In the genomic region with DNA sequence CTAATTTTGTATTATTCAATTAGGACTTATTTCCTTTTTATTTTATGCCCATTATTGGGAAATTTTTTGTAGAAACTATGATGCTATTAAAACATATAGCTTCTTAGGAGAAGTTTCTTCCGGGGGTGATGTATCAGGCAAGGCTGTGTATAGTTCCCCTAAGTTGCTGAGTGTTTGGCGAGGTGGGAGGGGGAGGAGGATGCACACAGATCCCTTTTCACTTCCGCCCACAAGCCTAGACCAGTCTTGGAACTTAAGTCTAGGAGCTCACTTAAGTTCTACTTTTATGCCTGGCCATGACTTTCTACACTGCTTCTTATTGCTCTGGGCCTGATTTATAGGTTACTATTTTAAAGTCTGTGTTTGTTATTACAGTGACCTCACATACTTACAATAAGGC, we compare ENCODE assay signal across 24 mouse cellular contexts. TPM values are rescaled to one million over a fixed set of nuclear protein-coding genes. Genes with fewer than 3 reads are reported as not detected.
A peak's percentile ranks its signal among the peaks of the same experiment; 100 is the strongest.
DNase-seq lines count a peak whose midpoint lies in the region; ATAC-seq and TF ChIP-seq lines count a peak whose summit lies in the region.
"Had no signal": no experiment of that assay in that cellular context is flagged by ENCODE, and none has a peak within 500 bp of the region (broad histone marks: within the 10 kb centered on the region; RNA-seq: fewer than 3 reads in every experiment).

No protein-coding gene starts in this region.

- TF ChIP-seq EP300 in heart, adult 2 months (IDR thresholded peaks at IDR 0.05; ENCODE audit: insufficient read depth, low read depth, low read length) = no peak

- H3K79me2 ChIP-seq in liver, adult 2 months (ENCODE audit: control insufficient read depth, insufficient read depth, low read length) = no peaks in the 10 kb centered on the region
- H3K79me2 ChIP-seq in heart, adult 2 months (replicated peaks; ENCODE audit: control insufficient read depth, insufficient read depth, low read length) = no peaks in the 10 kb centered on the region

- H3K27ac ChIP-seq in liver, adult 2 months (replicated peaks; ENCODE audit: insufficient read depth, low read depth, low read length) = no peak overlapping the region
- H3K27ac ChIP-seq in liver, embryonic 11.5 days (ENCODE audit: low read depth, low read length) = no peak overlapping the region
- no peak overlapping the region for H3K27ac ChIP-seq in heart, adult 2 months
- no peak overlapping the region for H3K27ac ChIP-seq in cerebellum, adult 2 months (ENCODE audit: insufficient read depth, low read length)
- H3K27ac ChIP-seq: embryonic facial prominence, embryonic 12.5 days; embryonic facial prominence, embryonic 15.5 days; heart, embryonic 13.5 days; hindbrain, embryonic 12.5 days; hindbrain, embryonic 15.5 days had no signal

- H3K36me3 ChIP-seq in liver, adult 2 months (ENCODE audit: control insufficient read depth, insufficient read depth, low read length) = no peaks in the 10 kb centered on the region
- no peaks in the 10 kb centered on the region for H3K36me3 ChIP-seq in liver, embryonic 11.5 days (ENCODE audit: control insufficient read depth, insufficient read depth, low read length)
- no peaks in the 10 kb centered on the region for H3K36me3 ChIP-seq in heart, adult 2 months (ENCODE audit: control insufficient read depth, insufficient read depth, low read length)
- H3K36me3 ChIP-seq: embryonic facial prominence, embryonic 12.5 days; embryonic facial prominence, embryonic 15.5 days; heart, embryonic 13.5 days; hindbrain, embryonic 12.5 days; hindbrain, embryonic 15.5 days had no signal

- H3K4me2 ChIP-seq in liver, embryonic 11.5 days = no peak overlapping the region
- H3K4me2 ChIP-seq: embryonic facial prominence, embryonic 12.5 days; embryonic facial prominence, embryonic 15.5 days; heart, embryonic 13.5 days; hindbrain, embryonic 12.5 days; hindbrain, embryonic 15.5 days had no signal

- no peak for ATAC-seq in liver, embryonic 11.5 days (replicated peaks; ENCODE audit: low FRiP score)
- ATAC-seq in granulocyte monocyte progenitor cell, adult 5-6 weeks (replicated peaks; ENCODE audit: poor library complexity, severe bottlenecking) = peak; percentile 99
- peak; percentile 96 for ATAC-seq in megakaryocyte progenitor cell, adult 5-6 weeks (replicated peaks; ENCODE audit: poor library complexity)
- ATAC-seq: CD4-positive, CD25-positive, alpha-beta regulatory T cell, adult 4 months; forebrain, embryonic 14.5 days; forebrain, postnatal 0 days had no signal

- TF ChIP-seq POLR2A in liver, adult 2 months (IDR thresholded peaks at IDR 0.05; ENCODE audit: extremely low read depth, insufficient read depth, low read length) = no peak
- TF ChIP-seq POLR2A in heart, adult 2 months (IDR thresholded peaks at IDR 0.05; ENCODE audit: insufficient read depth, low read depth, low read length) = no peak
- no peak for TF ChIP-seq POLR2A in cerebellum, adult 2 months (IDR thresholded peaks at IDR 0.05; ENCODE audit: borderline replicate concordance, insufficient read depth, low read length)

- H3K4me1 ChIP-seq in liver, adult 2 months (ENCODE audit: control insufficient read depth, insufficient read depth, low read length) = no peaks in the 10 kb centered on the region
- H3K4me1 ChIP-seq in liver, embryonic 11.5 days (replicated peaks; ENCODE audit: control insufficient read depth, insufficient read depth, low read length) = no peaks in the 10 kb centered on the region; the same call in 1 of the 2 replicates
- no peaks in the 10 kb centered on the region for H3K4me1 ChIP-seq in heart, adult 2 months (ENCODE audit: control insufficient read depth, insufficient read depth, low read length)
- H3K4me1 ChIP-seq in cerebellum, adult 2 months (ENCODE audit: control insufficient read depth, insufficient read depth, low read length) = no peaks in the 10 kb centered on the region
- H3K4me1 ChIP-seq: embryonic facial prominence, embryonic 12.5 days; embryonic facial prominence, embryonic 15.5 days; heart, embryonic 13.5 days; hindbrain, embryonic 12.5 days; hindbrain, embryonic 15.5 days had no signal

- 89% methylated on average over 3 of the region's 3 CpGs for WGBS in liver, adult 2 months
- WGBS in liver, embryonic 11.5 days = 60% methylated on average over 3 of the region's 3 CpGs
- WGBS in heart, adult 2 months = 75% methylated on average over 3 of the region's 3 CpGs
- 90% methylated on average over 3 of the region's 3 CpGs for WGBS in cerebellum, adult 2 months

- TF ChIP-seq CTCF in liver, adult 2 months (IDR thresholded peaks at IDR 0.05; ENCODE audit: low read depth, low read length) = no peak
- no peak for TF ChIP-seq CTCF in heart, adult 2 months (IDR thresholded peaks at IDR 0.05)
- TF ChIP-seq CTCF in cerebellum, adult 2 months (IDR thresholded peaks at IDR 0.05; ENCODE audit: borderline replicate concordance, insufficient read depth, low read depth, low read length) = no peak

- intact Hi-C loops in heart, adult 2 months (cut with DNase I) = no loop called here

- H3K9ac ChIP-seq in liver, adult 2 months (ENCODE audit: low read depth, low read length) = no peak overlapping the region
- no peak overlapping the region for H3K9ac ChIP-seq in liver, embryonic 11.5 days (ENCODE audit: low read depth, low read length)
- no peak overlapping the region for H3K9ac ChIP-seq in heart, adult 2 months (ENCODE audit: low read depth, low read length)
- H3K9ac ChIP-seq: embryonic facial prominence, embryonic 12.5 days; embryonic facial prominence, embryonic 15.5 days; forebrain, postnatal 0 days; heart, embryonic 13.5 days; hindbrain, embryonic 12.5 days; hindbrain, embryonic 15.5 days had no signal

- peak; percentile 19 for DNase-seq in liver, adult 2 months (ENCODE audit: extremely low read depth, low read depth, low spot score)
- no peak for DNase-seq in liver, embryonic 11.5 days (ENCODE audit: low spot score)
- peak; percentile 4 for DNase-seq in telencephalon, adult 2 months (ENCODE audit: low read depth, low spot score)
- no peak for DNase-seq in heart, adult 2 months
- no peak for DNase-seq in gastrocnemius, adult 8-10 months (ENCODE audit: low spot score in 2 of 2)
- DNase-seq in cerebellum, adult 2 months = no peak
- DNase-seq: adrenal gland, adult 2 months; adrenal gland, postnatal 14 days; cerebellum, adult 11-12 months; cerebellum, adult 9-10 months; cerebellum, postnatal 14 days; forebrain, postnatal 0 days; gastrocnemius, postnatal 25 days; heart, postnatal 14 days; heart, postnatal 4 days had no signal

- no peaks in the 10 kb centered on the region for H3K27me3 ChIP-seq in liver, adult 2 months (ENCODE audit: control insufficient read depth, insufficient read depth, low read length)
- no peaks in the 10 kb centered on the region for H3K27me3 ChIP-seq in liver, embryonic 11.5 days (replicated peaks; ENCODE audit: control insufficient read depth, insufficient read depth, low read length)
- no peaks in the 10 kb centered on the region for H3K27me3 ChIP-seq in heart, adult 2 months (ENCODE audit: control insufficient read depth, insufficient read depth, low read length)
- H3K27me3 ChIP-seq in cerebellum, adult 2 months (ENCODE audit: control insufficient read depth, insufficient read depth, low read length) = no peaks in the 10 kb centered on the region
- H3K27me3 ChIP-seq: embryonic facial prominence, embryonic 12.5 days; embryonic facial prominence, embryonic 15.5 days; heart, embryonic 13.5 days; hindbrain, embryonic 12.5 days; hindbrain, embryonic 15.5 days had no signal

- no peaks in the 10 kb centered on the region for H3K9me3 ChIP-seq in liver, embryonic 11.5 days (ENCODE audit: control insufficient read depth, low read length)
- H3K9me3 ChIP-seq: embryonic facial prominence, embryonic 15.5 days; hindbrain, embryonic 12.5 days; hindbrain, embryonic 15.5 days had no signal

- H3K4me3 ChIP-seq in liver, adult 2 months (ENCODE audit: insufficient read depth, low read depth, low read length) = no peak overlapping the region
- no peak overlapping the region for H3K4me3 ChIP-seq in liver, embryonic 11.5 days (ENCODE audit: low read depth, low read length)
- H3K4me3 ChIP-seq in heart, adult 2 months = no peak overlapping the region
- H3K4me3 ChIP-seq in cerebellum, adult 2 months (replicated peaks; ENCODE audit: insufficient read depth, low read depth, low read length) = no peak overlapping the region
- H3K4me3 ChIP-seq: embryonic facial prominence, embryonic 12.5 days; embryonic facial prominence, embryonic 15.5 days; heart, embryonic 13.5 days; hindbrain, embryonic 12.5 days; hindbrain, embryonic 15.5 days had no signal

RNA-seq across cellular contexts. Expression of a gene that starts 26.9 kb away (rescaled TPM):
- 1.1 and 1.5 TPM in 2 replicates for total RNA-seq in liver, adult 2 months (2014; rRNA removed)
- polyA plus RNA-seq in liver, adult 2 months (2012; rRNA removed) = 0.35 and 0.50 TPM in 2 replicates
- polyA plus RNA-seq in liver, embryonic 11.5 days (2014; fragmentation: Nextera tagmentation; extraction: Ambion mirVana) = 6.7 and 7.1 TPM in 2 replicates
- total RNA-seq in granulocyte monocyte progenitor cell, adult 5-6 weeks (2014; fragmentation: Nextera tagmentation) = 29.2 and 58.3 TPM in 2 replicates
- total RNA-seq in granulocyte monocyte progenitor cell, adult 5-6 weeks (2017) = 22.3 and 25.2 TPM in 2 replicates
- total RNA-seq in megakaryocyte progenitor cell, adult 5-6 weeks (2015) = 26.7 and 28.5 TPM in 2 replicates
- total RNA-seq in megakaryocyte progenitor cell, adult 5-6 weeks (2017) = 25.9 and 30.7 TPM in 2 replicates
- 1 to 10 TPM; 2.8 to 3.4 TPM for total RNA-seq in heart, adult 2 months (2021)
- 1.3 and 1.6 TPM in 2 replicates for polyA plus RNA-seq in heart, adult 2 months (2012; rRNA removed)
- 10 to 100 TPM; 14.2 to 23.0 (median 17.6) TPM for total RNA-seq in gastrocnemius, adult 8-10 months (2022)
- 2.6 and 3.0 TPM in 2 replicates for polyA plus RNA-seq in cerebellum, adult 2 months (2012; rRNA removed)

RNA-seq across cellular contexts. Expression of a gene that starts 57.3 kb away (rescaled TPM):
- total RNA-seq in liver, adult 2 months (2014; rRNA removed) = 10.3 and 10.8 TPM in 2 replicates
- 9.7 and 11.5 TPM in 2 replicates for polyA plus RNA-seq in liver, adult 2 months (2012; rRNA removed)
- 67.2 and 70.8 TPM in 2 replicates for polyA plus RNA-seq in liver, embryonic 11.5 days (2014; fragmentation: Nextera tagmentation; extraction: Ambion mirVana)
- 32.5 and 53.8 TPM in 2 replicates for total RNA-seq in granulocyte monocyte progenitor cell, adult 5-6 weeks (2014; fragmentation: Nextera tagmentation)
- 31.3 and 46.7 TPM in 2 replicates for total RNA-seq in granulocyte monocyte progenitor cell, adult 5-6 weeks (2017)
- 57.9 and 67.6 TPM in 2 replicates for total RNA-seq in megakaryocyte progenitor cell, adult 5-6 weeks (2015)
- total RNA-seq in megakaryocyte progenitor cell, adult 5-6 weeks (2017) = 42.8 and 49.3 TPM in 2 replicates
- total RNA-seq in heart, adult 2 months (2021) = 10 to 100 TPM; 18.7 to 21.3 TPM
- polyA plus RNA-seq in heart, adult 2 months (2012; rRNA removed) = 13.6 and 22.0 TPM in 2 replicates
- total RNA-seq in gastrocnemius, adult 8-10 months (2022) = 10 to 100 TPM; 21.7 to 28.9 (median 24.1) TPM
- 92.6 and 102 TPM in 2 replicates for polyA plus RNA-seq in cerebellum, adult 2 months (2012; rRNA removed)

Comparison
In these comparisons a context has a peak if more than half of its experiments do, and no peak if none do; other contexts are left out.
1. DNase-seq: peak in liver, adult 2 months (single experiment) and telencephalon, adult 2 months (single experiment); none in liver, embryonic 11.5 days (single experiment), heart, adult 2 months (0 of 2), gastrocnemius, adult 8-10 months (0 of 2) and cerebellum, adult 2 months (0 of 2).